Mouse (Mus musculus): ENCODE measurements around the gene Tmem230.

DNA sequence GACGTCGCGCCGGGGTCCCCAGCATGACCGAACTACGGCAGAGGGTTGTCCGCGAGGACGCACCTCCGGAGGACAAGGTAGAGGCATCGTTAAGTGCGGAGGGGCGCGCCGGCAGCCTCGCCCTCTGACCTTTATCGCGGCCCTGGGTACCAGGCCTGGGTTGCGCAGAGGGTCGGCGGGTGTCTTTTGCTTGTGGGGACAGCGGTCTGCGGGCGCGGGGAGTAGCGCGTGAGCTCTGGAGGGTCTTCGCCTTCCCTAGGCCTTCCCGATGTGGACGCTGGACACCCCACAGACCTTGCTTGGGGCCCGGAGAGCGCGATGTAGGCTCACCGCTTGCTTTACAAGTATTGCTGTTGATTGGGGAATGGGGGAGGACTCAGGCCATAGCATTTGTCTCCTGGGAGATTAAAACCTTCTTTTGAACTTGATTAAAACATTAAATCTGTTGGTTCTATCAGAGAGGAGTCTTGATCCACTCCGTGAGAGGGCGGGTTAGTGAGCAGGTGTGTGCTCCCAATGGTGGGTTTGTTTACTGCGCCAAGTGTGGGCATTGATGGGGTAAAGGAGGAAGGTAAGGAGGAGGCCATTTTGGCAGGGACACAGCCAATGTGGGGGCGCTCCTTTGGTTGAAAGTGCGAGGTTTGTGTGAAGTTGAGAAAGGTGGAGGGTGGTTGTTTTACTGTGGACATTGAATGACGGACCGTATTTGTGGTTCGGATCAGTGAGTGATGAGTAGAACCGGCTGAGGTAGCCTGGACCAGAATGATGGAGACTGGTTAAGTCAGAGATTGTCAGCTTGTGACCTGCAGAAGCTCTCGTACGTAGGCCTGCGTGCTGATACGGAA is 16.0 kb upstream of the Tmem230 start:
- no peak for TF ChIP-seq POLR2A (IDR thresholded peaks at IDR 0.05; ENCODE audit: low read depth, low read length)
- no peak for TF ChIP-seq CTCF (conservative IDR thresholded peaks at IDR 0.05; ENCODE audit: insufficient read depth, insufficient read length, low read depth, low read length)

Data from kidney, adult 2 months (tissue).